Mouse (Mus musculus) T-helper 2 cell (primary cell): ENCODE results near the gene Nrarp.

Experiments
- in situ Hi-C: fragments of 300-600 bp; cut with MboI, MseI; formaldehyde crosslinking; loops from one replicate; pipeline ENCODE4 v1.15.1; 2025; ENCODE audit warnings: high pct_unique_total_duplicates

Nrarp gene

GRCm38 (mm10) chr2:25174866-25175689 is 5.5 kb upstream of the Nrarp start:
- in situ Hi-C loops, result no loop called here

GRCm38 (mm10) chr2:25175690-25176078 is 4.9 kb upstream of the Nrarp start:
- in situ Hi-C loops, result no loop called here

- in situ Hi-C loops, result no loop called here
Observed at GRCm38 (mm10) chr2:25176573-25176972, 4.0 kb upstream of the Nrarp start.

GRCm38 (mm10) chr2:25177076-25177475 is 3.5 kb upstream of the Nrarp start:
- in situ Hi-C loops, result no loop called here

- in situ Hi-C loops, result no loop called here
Observed at GRCm38 (mm10) chr2:25177685-25178084, 2.9 kb upstream of the Nrarp start.

GRCm38 (mm10) chr2:25178285-25178972 is 2.1 kb upstream of the Nrarp start:
- in situ Hi-C loops, result no loop called here

- in situ Hi-C loops, result no loop called here
Observed at GRCm38 (mm10) chr2:25179566-25180217, 866 bp upstream of the Nrarp start.

GRCm38 (mm10) chr2:25180973-25181890 is 674 bp downstream of the Nrarp start:
- in situ Hi-C loops, result no loop called here

GRCm38 (mm10) chr2:25181891-25182397 is 1.4 kb downstream of the Nrarp start:
- in situ Hi-C loops, result no loop called here

- in situ Hi-C loops, result no loop called here
Observed at GRCm38 (mm10) chr2:25182664-25183063, 2.1 kb downstream of the Nrarp start.

- in situ Hi-C loops, result no loop called here
Observed at GRCm38 (mm10) chr2:25183336-25183735, 2.8 kb downstream of the Nrarp start.

- in situ Hi-C loops, result no loop called here
Observed at GRCm38 (mm10) chr2:25184496-25184895, 3.9 kb downstream of the Nrarp start.

- in situ Hi-C loops, result no loop called here
Observed at GRCm38 (mm10) chr2:25185625-25186574, 5.3 kb downstream of the Nrarp start.

GRCm38 (mm10) chr2:25186575-25186930 is 6.0 kb downstream of the Nrarp start:
- in situ Hi-C loops, result no loop called here

GRCm38 (mm10) chr2:25187841-25188240 is 7.3 kb downstream of the Nrarp start:
- in situ Hi-C loops, result no loop called here

GRCm38 (mm10) chr2:25193330-25193770 is 12.8 kb downstream of the Nrarp start:
- in situ Hi-C loops, result loop anchor here (5.0 kb wide), 1 partner anchor 34 kb away; no protein-coding TSS in a partner anchor

- in situ Hi-C loops, result loop anchor here (5.0 kb wide), 1 partner anchor 33 kb away; no protein-coding TSS in a partner anchor
Observed at GRCm38 (mm10) chr2:25194006-25194405, 13.4 kb downstream of the Nrarp start.

- in situ Hi-C loops, result loop anchor here (5.0 kb wide), 1 partner anchor 33 kb away; no protein-coding TSS in a partner anchor
Observed at GRCm38 (mm10) chr2:25194486-25195171, 14.1 kb downstream of the Nrarp start.
